Mouse (Mus musculus) left cerebral cortex, postnatal 36 days (tissue): ENCODE data around the gene Trpm8. TPM values are rescaled to one million over a fixed set of nuclear protein-coding genes. Genes with fewer than 3 reads are reported as not detected.
A peak's percentile ranks its signal among the peaks of the same experiment; 100 is the strongest.

Source experiments
- DNase-seq, 2 experiments: peaks; one replicate each; pipeline ENCODE4 v3.0.0; 2021 to 2022; ENCODE audit warnings: low spot score in 2 of 2, mixed read lengths in 1 of 2
- intact Hi-C: fragments of 180-260 bp; cut with DNase I; formaldehyde crosslinking; loops from one replicate; pipeline ENCODE4 v1.15.1; 2025
- total RNA-seq, 2 experiments: library from RNA; stranded (reverse); gene quantifications; 2 replicates each; pipeline ENCODE4 v1.2.3; 2021

The Trpm8 gene
- under 1 TPM in 1 of 2 experiments, not detected in 1; 0.25 TPM for total RNA-seq

GRCm38 (mm10) chr1:88277098-88277817 is at the start of gene Trpm8, which contains the start of gene Hjurp:
Gene Trpm8 (plus strand): TSS chr1:88277661.
Gene Hjurp (minus strand): TSS chr1:88277633.
- intact Hi-C loops = no loop called here
- peak; percentile 100 for DNase-seq

DNA sequence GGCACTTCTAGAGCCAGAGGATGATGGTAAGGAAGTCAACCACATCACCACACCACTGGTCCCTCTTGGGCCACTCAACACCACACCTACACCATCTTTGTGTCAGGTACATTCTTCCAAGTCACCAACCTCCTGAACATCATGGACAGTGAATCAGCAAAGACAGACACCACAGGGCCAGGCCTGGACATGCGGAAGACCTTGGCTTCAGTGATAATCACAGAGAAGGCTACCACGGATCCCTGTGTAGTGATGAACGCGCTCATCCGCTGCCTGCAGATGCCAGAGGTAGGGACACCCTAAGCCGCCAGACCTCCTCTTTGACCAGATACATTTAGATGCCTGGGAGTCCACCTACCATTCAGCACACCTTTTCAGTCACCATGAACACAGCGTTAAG is 49.3 kb upstream of the Trpm8 start:
- intact Hi-C loops = no loop called here
- no peak for DNase-seq

DNA sequence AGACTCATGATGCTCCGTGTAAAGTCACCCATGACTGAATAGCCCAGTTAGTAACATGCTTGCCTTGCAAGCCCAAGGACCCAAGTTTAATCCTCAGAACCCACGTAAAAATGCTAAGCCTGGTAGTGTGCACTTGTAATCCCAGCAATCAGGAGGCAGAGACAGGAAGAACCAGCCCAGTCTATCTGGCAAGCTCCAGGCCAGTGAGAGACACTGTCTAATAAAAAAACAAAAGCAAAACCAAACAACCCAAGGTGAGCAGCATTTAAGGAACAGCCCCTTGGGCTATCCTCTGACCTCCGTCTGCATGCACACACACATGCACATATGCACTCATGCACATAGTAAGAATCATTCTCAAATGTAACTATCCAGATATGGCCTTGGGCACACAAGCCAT is 47.9 kb upstream of the Trpm8 start:
- no peak for DNase-seq
- intact Hi-C loops = no loop called here

DNA sequence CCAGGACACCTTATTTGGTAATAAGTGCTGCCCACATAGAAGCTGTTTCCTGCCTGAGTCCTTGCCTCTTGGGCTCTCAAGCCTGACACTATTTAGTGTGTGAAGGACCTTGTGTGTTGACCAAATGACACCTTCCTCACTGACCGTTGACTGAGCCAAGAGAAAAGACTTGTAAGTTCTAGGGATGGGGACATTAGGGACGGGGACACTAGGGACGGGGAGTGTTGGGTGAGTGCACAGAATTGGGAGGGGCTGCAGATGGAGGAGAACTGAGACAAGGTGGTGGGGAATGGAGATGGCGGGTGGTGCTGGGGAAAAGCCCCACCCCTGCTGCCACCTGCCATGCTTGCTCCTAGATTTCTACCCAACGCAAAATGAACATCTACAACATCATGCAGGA is 47.5 kb upstream of the Trpm8 start:
- intact Hi-C loops = no loop called here
- DNase-seq = no peak

DNA sequence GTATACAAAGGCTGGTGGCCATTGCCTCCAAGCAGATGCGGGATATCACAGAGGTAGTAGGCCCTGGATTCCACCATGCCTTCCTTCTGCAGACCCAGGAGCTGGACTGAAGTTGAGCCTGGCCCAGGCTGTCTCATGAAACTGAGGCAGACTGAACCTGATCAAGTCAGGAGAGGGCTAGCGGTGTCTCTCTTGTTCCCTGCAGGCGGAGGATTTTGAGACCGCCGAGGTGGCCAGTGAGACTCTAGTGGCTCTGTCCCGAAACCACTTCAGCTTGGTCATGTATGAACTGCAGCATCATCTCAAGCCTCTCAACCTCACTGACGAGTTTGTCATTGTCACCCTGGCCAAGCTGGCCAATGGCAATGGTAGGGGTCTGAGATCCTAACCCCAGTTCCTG is 47.0 kb upstream of the Trpm8 start:
- no peak for DNase-seq
- intact Hi-C loops = no loop called here

GRCm38 (mm10) chr1:88230981-88231802 is 46.3 kb upstream of the Trpm8 start:
- intact Hi-C loops = no loop called here
- DNase-seq = no peak

DNA sequence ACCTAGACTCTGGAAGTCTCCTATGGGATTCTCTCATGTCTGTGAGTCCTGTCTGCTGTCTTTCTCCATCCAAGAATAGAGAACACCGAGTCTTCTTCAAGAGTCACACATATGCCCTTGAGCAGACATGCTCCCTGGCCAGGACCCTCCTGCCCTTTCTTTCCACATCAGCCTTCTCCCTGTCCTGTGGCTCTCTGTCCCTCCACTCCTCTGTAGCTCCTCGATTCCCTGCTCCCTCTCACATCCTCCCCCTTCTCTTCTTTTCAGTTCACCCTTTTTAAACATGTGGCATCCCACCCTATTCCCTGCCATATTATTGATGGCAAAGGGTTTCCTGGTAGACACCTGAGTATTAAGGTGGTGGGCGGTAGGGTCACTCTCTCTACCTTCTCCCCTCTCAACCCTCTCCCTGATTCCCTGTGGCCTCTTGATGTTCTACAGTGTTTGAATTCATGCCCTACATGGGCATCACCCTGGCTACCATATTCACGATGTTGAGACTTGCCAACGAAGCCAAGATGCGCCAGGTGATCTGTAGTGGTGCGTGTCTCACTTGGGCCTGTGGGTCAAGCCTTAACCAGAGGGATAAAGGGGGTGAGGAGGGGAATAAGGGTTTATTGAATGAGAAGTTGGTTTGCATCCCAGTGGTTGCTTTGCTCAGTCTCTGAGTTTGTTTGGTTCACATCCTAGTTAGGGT is 45.5 kb upstream of the Trpm8 start:
- intact Hi-C loops = no loop called here
- DNase-seq = no peak

DNA sequence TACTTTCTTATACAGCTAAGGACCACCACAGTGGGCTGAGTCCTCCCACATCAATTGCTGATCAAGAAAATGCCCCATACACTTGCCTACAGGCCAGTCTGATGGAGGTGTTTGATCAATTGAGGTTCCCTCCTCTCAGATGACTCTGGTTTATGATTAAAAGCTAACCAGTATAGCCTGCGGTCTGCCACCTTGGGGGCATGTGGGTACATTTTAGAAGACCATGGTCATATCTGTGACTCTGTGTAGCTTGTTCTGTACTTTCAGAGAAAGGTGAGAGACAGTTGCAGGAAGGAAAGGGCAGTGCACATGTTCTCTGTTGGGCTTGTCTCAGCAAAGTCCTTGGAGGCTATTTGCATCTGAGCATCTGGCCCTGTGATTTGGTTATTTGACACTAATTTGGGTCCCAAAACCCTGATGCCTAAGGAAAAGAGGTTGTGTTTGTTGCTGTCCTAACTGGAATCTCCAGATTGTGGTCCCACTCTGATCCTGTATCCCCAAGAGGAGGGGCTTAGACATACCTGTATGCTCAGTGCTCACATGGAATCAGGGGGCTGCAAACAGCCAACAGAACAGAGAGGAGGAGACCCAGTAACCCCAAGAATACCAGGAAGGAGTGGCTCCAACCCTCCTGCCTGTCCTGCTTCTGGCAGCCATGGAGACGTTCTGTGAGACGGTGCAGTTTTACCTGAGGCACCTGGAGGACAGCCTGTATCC is 44.6 kb upstream of the Trpm8 start:
- intact Hi-C loops = no loop called here
- no peak for DNase-seq

- no peak for DNase-seq
- intact Hi-C loops = no loop called here
Observed at GRCm38 (mm10) chr1:88233421-88234247, 43.8 kb upstream of the Trpm8 start.

DNA sequence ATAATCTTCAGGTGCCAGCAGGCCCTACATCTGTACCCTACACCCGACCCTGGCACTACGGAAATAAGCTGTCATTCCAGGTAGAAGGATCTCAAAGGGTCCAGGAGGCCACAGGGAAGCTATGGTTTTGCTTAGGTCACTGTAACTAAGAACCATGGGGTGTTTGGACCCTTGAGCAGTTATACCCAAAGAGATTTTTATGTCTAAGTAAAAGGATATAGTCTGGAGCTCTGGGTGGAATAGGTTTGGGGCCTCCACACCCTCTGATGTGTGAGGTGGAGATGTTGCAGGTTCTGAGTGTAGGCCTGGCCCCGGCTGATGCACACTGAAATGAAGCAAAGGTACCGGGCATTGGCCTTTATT is 43.2 kb upstream of the Trpm8 start:
- intact Hi-C loops = no loop called here
- DNase-seq = no peak

GRCm38 (mm10) chr1:88234646-88235045 is 42.8 kb upstream of the Trpm8 start:
- DNase-seq = no peak
- intact Hi-C loops = no loop called here

DNA sequence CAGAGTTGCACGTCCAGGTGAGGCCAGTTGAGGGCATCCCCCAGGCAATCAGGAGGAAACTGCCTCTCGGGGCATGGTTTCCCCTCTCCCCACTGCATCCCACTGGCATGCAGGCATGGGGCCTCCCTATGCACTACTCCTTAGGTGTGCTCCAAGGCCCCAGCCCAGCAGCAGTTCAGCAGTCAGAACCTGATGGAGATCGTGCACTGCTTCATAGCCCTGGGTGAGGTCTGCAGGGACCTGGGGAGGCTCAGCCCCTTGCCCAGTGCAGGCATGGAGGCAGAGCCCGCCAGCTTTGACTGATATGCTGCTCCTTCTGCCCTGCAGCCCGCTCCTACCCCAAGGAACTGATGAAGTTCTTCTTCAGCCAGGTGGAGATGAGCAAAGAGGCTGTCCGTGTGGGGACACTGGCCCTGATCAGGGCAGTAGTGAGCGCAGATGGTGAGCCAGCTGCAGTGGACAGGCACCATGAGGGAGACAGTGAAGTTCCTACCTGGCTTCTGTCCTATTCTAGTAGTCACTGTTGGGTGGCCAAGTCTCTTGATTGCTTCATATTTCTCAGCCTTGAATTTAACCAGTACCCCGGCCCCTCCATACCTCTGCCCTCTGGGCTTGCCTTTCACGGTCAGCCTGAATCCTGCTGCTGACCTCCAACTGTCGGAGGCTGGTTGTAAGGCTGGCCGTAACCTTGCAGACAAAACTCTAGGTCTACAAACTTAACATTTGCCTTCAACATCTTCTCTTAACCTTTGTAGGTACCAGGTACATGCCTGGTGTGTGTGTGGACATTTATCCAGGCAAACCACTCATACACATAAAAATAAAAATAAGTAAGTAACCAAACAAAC is 42.2 kb upstream of the Trpm8 start:
- intact Hi-C loops = no loop called here
- no peak for DNase-seq

DNA sequence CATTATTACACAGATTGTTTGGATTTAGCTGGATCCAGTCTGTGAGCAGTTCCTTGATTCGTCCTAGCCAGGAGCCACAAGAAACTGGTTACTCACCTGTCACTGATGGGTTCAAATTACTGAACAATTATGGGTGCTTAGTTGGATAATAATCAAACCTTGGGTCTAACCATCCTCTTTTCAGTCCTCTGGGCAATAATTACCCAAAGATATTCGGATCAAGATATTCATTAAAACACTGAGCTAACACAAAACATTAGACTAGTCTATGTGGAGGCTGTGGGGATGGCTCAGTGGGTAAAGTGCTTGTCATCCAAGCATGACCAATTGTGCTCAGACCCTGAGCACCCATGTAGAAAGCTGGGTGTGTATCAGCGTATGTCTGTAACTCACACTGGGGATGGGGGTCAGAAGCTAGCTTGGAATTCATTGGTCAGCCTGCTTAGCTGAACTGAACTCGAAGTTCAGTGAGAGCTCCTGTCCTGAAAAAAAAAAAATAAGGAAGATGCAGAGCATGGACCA is 41.5 kb upstream of the Trpm8 start:
- DNase-seq = no peak
- intact Hi-C loops = no loop called here

GRCm38 (mm10) chr1:88237311-88237710 is 40.1 kb upstream of the Trpm8 start:
- no peak for DNase-seq
- intact Hi-C loops = no loop called here

DNA sequence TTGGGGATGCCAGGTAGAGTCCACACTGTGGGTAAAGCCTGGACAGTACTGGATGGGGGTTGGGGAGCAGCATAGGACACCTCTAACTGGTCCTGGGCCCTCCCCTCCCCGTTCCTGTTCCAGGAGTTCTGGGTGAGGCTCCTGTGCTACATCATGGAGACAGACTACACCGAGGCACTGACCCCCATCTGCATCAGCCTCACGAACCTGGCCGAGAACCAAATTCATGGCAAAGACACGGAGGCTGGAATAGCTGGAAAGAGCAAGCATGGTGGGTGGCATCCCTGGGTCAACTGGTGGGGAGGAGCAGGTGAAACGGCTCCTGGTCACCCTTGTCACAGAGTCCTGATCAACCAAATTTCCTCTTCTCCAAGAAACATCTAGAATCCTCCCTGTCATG is 38.7 kb upstream of the Trpm8 start:
- DNase-seq = no peak
- intact Hi-C loops = no loop called here

DNA sequence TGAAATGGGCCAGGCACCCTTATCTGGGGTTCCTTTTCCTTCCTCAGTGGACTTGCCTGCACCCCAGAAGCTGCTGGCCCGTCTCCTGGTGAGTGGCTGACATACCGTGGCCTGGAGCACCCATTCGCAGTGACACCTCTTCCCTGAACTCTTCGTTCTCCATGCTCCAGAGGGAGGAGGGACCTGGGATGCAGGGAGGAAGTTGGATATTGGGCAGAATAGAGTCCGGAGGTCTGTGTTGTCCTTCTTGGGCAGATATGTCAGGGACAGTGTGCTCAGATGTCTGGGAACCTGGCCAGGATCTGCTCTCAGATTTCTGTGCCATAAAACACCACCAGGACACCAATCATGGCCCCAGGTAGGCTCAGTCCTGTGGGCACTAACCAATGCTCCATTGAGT is 37.4 kb upstream of the Trpm8 start:
- no peak for DNase-seq

GRCm38 (mm10) chr1:88240579-88240978 is 36.9 kb upstream of the Trpm8 start:
- no peak for DNase-seq
- intact Hi-C loops = no loop called here

More for the DNA sequence above, 37.4 kb upstream of the Trpm8 start:
- intact Hi-C loops = no loop called here

GRCm38 (mm10) chr1:88243861-88244260 is 33.6 kb upstream of the Trpm8 start:
- no peak for DNase-seq
- intact Hi-C loops = no loop called here
